Mouse (Mus musculus): ENCODE data around the gene Olfr1418.

- TF ChIP-seq CTCF (IDR thresholded peaks at IDR 0.05; ENCODE audit: control insufficient read depth, insufficient read depth, low read length) (no peak), POLR2A (IDR thresholded peaks at IDR 0.05; ENCODE audit: borderline replicate concordance, control insufficient read depth, low read depth, low read length) (no peak)
Measured at GRCm38 (mm10) chr19:11814742-11815333, 46.0 kb downstream of the Olfr1418 start.
